Mouse (Mus musculus): ENCODE results near the gene Git2.

- TF ChIP-seq CTCF (IDR thresholded peaks at IDR 0.05; ENCODE audit: low read depth) (no peak), EP300 (IDR thresholded peaks at IDR 0.05; ENCODE audit: low read depth) (no peak)
Measured at GRCm38 (mm10) chr5:114728160-114728559, 47.2 kb downstream of the Git2 start.
